Mouse (Mus musculus): ENCODE data around the gene Ppm1l. TPM values are rescaled to one million over a fixed set of nuclear protein-coding genes. Genes with fewer than 3 reads are reported as not detected.
"Not testable (repeated sequence)": the region's sequence is repeated elsewhere in the genome, so short reads cannot be mapped to it uniquely, and the experiment has no call there.

Ppm1l gene
- total RNA-seq, 2 experiments from 2014 or later, result 0.58 to 0.77 TPM

DNA sequence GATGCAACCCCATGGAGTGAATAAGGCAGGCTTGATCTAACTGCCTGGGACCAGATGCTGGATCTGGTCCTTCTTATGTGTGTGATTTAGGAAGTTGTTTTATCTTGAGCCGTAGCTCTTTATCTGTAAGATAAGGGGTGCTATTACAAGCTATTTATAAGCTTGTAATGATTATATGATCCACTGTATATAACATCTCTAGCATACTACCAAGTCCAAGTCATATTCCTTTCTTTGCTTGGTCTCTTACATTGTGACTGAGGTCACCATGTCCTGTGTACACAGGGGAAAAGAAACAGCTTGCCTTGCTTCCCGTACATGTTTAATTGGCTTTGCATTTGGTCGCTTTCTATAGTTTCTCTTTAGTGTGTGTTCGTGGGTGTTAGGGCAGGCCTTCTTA is 46.2 kb downstream of the Ppm1l start:
- no peak for ATAC-seq (ENCODE audit: poor library complexity, severe bottlenecking)

DNA sequence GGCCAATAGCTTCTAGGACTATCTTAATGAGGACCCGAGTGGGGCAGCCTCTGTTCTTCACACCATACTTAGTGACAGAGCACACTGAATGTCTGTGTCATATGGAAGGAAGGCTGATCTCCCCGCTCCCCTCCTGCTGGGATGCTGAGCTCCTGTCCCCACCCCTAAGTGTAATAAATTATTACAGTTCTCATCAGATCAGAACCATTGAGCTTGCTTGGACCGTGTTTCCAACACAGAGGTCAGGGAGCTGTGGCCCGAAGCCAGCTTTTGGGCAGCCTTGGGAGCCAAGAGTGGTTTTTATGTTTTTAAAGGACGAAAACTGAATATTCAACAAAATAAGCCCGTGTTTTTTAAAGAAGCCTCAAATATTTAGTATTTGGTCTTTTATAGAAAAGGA is 47.5 kb downstream of the Ppm1l start:
- ATAC-seq (ENCODE audit: poor library complexity, severe bottlenecking), result no peak

DNA sequence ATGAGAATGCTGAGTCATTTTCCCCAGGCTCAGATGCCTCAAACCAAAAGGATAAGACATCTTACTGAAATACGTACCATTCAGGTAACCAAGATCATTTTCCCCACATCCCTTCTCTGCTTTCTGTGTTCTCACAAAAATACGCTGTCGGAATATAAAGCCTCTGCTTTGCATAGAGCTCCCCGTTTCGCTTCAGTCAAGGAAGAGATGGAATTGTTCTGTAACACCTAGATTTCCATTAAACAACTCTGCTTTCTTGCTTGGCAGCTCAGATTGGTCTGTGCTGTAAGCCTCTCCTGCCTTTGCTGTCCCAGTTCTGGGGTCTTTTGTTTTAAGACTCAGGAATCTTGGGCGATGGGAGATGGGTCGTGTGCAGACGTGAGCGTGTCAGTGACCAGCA is 51.3 kb downstream of the Ppm1l start:
- no peak for ATAC-seq (ENCODE audit: poor library complexity, severe bottlenecking)

DNA sequence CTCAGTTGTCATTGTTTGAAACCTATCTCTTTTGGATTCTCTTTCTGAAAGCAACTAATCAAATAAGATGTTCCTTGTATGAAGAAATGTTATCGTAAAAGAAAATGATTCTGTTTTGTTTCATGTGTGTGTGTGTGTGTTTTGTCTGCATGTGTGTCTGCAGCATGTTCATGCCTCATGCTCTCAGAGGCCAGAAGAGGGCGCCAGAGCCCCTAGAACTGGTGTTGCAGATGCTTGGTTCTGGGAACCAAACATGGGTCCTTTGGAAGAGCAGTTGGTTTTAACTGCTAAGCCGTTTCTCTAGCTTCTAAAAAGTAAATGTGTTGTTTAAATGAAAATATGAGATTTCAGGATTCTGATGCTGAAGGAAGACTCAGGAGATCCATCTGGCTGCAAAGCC is 56.1 kb downstream of the Ppm1l start:
- ATAC-seq (ENCODE audit: poor library complexity, severe bottlenecking), result no peak

DNA sequence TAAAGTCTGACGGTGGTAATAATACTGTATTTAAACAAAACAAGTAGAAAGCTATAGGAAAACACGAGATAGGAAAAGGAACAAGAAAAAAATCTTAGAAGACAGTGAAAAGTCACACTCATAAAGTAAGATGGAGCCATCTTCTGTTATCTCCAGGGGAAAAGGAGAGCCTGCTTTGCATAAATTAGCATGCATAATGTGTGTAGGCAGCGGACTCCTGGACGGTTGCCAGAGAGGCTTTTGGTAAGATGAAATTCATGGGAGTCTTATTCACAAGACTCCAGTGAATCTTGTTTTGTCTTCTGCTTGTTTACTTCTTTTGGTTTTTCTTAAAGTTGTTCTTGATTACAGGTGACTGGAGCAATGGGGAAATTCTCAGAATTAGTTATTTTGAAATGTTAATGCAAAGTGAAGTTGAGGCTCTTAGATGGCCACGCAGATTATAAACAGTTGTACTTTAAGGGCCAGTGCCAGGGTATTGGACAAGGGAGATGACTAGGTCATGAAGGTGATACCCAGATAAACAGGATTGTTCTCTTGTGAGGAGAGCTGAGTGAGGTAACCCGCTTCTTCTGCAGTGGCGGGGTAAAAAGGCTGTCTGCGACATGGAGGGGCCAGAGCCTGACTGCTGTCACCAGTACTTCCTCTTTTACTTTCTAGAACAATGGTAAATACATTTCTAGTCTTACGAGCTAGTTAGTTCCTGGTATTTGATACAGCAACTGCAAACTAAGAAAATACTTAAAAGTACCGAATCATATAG is 57.1 kb downstream of the Ppm1l start:
- ATAC-seq (ENCODE audit: poor library complexity, severe bottlenecking), result peak; percentile 94

DNA sequence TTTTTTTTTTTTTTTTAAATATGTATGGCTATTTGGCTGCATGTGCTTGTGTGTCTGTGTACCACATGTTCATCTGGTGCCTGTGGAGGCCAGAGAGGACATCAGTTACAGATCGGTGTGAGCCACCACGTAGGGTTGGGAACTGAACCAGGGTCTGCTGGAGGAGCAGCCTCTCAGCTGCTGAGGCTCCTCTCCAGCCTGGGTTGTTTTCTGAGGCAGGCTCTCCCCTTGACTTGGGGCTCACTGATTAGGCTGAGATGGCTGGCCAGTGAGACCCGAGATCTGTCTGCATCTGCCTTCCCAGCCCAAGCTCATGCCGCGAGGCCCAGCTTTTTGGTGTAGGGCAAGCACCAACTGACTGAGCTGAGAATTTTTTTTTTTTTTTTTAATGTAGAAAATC is 57.9 kb downstream of the Ppm1l start:
- ATAC-seq (ENCODE audit: poor library complexity, severe bottlenecking), result no peak

DNA sequence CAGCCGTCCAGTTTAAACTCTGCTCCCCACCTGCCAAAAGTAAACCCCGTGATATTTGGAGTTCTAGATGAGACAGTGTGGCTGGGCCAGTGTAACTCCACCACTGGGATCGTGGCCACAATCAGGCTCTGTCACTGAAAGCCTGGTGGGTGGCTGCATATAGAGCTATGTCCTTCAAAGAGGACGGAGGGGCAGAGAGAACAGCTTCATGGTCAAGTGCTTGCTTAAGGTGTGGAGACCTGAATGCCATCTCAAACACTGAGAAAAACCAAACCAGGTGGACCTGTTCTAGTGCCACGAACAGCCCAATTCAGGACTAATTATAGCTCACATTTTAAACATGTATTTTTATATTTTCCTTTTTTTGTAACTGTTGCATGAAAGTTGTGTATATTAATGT is 58.3 kb downstream of the Ppm1l start:
- ATAC-seq (ENCODE audit: poor library complexity, severe bottlenecking), result no peak

DNA sequence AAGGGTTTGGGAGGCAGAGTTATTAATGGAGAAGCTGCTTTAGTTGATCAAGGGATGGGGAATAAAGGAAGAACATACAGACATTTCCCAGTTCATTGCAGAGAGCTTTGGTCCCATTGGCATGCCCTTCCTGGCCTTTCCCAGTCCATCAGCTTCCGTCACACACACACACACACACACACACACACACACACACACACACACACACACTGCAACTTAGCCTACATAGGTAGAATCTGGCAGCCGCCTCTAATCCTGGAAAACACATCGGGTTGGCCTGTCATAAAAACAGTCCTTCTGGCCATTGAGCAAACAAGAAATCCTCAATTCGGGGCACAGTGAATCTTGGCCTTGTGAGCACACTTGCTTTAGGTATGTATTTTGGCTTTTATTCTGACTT is 64.6 kb downstream of the Ppm1l start:
- no peak for ATAC-seq (ENCODE audit: poor library complexity, severe bottlenecking)

DNA sequence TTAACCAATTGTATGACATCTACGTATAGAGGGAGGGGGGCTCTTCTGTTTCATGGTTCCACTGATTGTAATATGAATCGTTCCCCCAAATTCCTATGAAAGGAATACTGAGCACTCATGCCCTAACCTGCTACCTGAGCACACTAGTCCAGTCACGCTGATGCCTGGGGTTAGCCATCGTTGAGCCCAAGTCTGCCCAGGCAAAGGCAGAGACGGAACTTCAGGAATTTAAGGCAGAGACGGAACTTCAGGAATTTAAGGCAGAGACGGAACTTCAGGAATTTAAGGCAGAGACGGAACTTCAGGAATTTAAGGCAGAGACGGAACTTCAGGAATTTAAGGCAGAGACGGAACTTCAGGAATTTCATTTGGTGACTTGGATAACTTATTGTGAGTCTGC is 75.2 kb downstream of the Ppm1l start:
- ATAC-seq (ENCODE audit: poor library complexity, severe bottlenecking), result not testable (repeated sequence)

DNA sequence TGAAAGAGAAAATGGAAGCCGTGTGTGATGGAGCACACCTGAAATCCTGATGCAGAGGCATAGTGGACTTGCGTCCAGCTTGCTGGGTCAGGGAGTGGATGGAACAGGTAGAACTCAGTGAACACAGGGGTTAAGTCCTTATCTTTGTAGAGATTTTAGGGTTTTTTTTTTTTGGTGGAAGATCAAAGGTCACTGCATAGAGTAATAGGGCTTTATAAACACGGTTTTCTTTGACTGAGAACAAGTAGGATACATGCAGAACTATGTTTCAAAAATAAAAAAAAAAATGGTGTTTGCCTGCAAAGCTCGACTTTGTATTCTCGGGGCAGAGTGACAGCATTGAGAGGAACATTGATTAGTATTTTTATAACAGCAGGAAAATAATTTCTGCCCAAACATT is 75.6 kb downstream of the Ppm1l start:
- no peak for ATAC-seq (ENCODE audit: poor library complexity, severe bottlenecking)

DNA sequence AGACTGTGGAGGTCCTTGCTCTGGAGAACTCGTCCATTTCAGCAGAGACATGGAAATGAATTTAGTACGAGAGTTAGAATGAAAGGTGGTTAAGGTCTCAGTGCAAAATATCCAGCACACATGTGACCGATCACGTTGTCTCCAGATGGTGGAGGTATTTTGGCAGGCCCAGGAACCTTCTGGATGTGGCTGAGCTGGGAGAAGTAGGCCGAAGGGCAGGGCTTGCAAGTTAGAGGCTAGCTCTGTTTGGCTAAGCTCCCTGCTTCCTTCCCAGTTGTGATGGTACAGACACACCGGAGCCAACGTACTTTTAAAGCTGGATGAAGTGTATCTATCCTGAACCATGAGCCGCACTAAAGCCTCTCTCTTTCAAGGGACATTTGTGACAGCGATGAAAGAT is 76.4 kb downstream of the Ppm1l start:
- ATAC-seq (ENCODE audit: poor library complexity, severe bottlenecking), result no peak

DNA sequence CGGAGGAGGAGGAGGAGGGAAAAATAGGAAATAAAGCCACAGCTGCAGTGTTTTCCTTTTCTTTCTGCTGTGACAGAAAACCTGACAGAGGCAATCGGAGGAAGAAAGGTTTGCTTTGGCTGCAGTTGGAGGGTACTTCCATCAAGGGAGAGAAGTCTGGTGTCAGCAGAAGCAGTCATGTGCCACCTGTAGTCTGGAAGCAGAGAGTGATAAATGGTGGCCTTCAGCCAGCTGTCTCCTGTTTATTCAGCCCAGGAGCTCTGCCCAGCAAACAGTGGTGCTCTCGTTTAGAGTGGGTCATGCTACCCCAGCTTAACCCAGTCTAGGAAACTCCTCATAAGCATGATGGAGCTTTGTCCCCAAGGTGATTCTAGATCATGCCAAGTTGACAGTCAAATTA is 77.3 kb downstream of the Ppm1l start:
- ATAC-seq (ENCODE audit: poor library complexity, severe bottlenecking), result no peak

DNA sequence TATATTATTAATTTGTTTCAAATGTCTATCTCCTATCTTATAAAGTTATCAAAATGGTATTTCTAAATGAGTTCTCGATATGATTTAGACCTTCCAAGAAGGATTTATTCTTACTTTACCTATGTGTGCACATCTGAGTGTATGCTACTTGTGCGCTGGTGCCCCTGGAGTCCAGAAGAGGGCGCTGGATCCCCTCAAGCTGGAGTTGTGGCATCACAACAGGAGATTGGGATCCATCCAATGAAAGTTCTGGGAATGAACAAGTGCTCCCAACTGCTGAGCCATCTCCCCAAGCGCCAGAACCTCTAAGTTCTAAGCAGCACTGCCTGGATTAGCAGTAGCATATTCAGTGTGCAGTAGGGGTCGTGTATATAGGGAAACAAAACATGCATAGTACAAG is 78.4 kb downstream of the Ppm1l start:
- no peak for ATAC-seq (ENCODE audit: poor library complexity, severe bottlenecking)

DNA sequence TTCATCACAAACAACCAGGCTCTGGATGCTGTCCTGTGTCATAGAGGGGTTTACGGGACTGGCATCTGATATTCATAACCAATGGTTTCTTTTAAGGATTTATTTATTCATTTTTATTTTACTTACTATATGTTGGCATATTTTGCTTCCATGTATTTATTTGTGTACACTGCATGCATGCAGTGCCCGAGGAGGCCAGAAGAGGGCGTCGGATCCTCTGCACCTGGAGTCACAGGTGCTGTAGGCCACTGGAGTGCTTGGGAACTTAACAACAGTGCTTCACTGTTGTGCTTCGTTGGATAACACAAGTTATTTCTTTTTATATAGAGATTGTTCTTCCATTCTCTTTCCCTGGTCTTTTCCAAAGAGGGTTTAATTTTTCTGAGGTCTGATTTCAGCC is 81.1 kb downstream of the Ppm1l start:
- ATAC-seq (ENCODE audit: poor library complexity, severe bottlenecking), result no peak

DNA sequence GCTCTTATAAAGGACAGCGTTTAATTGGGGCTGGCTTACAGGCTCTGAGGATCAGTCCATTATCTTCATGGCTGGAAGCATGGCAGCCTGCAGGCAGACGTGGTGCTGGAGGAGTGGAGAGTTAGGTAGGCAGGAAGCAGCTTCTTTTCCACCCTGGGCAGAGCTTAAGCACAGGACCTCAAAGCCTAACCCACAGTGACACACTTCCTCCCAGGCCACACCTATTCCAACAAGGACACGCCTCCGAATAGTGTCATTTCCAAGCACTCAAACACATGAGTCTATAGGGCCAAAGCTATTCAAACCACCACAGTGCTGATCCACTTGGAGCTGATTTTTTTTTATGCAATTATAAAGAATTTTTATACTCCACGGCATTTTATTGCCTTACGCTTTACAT is 82.7 kb downstream of the Ppm1l start:
- no peak for ATAC-seq (ENCODE audit: poor library complexity, severe bottlenecking)

DNA sequence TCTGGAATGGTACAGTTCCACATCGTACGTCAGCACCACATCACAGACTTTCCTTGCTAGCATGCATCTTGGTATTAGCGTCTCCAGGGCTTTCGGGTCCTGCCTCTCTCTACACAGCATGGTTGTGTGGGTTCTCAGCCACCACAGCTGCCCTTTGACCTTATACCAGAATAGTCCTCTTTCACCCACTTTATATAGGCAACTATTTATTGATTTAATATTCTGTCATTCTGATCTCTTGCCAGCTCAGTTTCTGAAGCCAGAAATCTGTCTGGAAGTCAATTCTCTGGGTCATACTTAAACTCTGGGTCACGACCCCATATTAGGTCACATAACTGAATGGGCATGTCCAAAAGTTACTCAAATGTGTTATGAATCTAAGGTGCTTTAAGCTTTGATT is 86.5 kb downstream of the Ppm1l start:
- no peak for ATAC-seq (ENCODE audit: poor library complexity, severe bottlenecking)

DNA sequence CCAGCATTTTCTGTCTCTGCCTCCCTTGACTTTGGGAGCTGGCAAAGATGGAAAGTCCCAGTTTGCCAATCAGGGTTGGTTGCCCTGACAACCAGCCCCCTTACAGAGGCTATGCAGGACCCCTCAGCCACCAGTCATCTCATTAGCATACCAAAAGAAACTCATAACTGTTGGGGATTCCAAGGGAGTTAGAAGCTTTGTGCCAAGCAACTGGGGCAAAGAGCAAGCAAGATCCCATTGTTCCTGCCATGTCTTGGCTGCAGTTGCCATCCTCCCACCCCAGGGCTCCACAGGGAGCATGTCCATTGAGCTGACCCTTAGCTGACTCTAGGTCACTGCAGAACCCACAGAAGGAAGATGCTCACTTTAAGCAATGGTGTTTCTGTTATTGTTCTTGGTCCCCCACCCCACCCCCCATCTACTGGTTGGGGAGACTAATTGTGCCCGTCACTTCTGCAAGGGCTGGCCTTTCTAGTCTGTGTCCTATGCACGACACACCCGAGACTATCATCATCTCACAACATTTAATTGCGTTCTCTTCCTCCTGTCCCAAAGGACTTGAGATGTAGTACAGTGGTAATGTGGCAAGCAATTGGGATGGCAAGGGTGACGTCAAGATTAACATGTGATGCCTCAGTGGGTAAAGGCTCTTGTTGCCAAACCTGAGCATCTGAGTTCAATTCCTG is 89.7 kb downstream of the Ppm1l start:
- no peak for ATAC-seq (ENCODE audit: poor library complexity, severe bottlenecking)

DNA sequence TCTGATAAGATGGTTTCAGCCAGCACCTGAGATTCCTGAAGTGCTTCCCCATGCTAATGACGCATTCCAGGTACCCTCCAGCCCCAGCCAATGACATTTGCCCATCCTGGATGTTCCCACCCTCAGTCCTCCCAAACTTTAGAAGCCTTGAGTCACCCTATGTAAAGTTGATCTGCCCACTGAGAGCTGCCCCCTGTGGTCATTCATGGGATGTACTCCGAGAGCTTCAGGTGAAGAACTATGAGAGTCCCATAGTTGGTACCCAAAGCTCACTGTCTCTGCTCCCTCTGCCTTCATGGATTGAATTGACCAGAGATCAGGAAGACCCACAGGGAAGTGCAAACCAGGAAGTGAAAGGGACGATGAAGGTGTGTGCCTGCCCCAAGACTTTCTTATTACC is 91.4 kb downstream of the Ppm1l start:
- no peak for ATAC-seq (ENCODE audit: poor library complexity, severe bottlenecking)

DNA sequence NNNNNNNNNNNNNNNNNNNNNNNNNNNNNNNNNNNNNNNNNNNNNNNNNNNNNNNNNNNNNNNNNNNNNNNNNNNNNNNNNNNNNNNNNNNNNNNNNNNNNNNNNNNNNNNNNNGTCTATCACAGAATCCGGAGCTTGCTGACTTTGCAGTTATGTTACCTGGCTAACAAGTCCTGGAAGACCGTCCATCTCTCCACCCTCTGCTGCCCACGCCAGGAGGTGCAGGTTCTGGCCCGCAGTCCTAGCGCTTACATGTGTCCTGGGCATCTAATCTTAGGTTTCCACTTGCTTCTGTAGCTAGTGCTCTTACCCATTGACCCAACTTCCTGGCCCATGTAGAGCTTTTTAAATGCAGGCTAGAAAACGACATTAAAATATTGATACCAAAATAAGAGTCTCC is 99.5 kb downstream of the Ppm1l start:
- no peak for ATAC-seq (ENCODE audit: poor library complexity, severe bottlenecking)

DNA sequence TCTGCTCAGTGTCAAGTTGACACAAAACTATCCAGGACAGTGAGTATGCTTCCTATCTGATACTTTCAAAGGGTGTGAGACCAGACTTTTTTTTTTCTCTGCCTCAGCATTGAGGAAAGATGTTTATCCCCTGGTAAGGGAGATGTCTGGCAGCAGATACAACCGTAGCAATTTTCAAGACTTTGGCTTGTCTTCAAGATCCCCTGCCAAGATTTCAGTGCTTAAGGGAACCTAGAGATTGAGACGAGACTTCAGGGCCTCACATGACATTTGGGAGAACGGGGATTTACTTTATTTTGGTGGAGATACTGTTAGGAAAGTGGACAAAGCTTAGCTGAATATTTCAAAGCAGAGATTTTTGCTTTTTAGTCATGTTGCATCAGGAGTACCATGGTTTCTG is 106.1 kb downstream of the Ppm1l start:
- ATAC-seq (ENCODE audit: poor library complexity, severe bottlenecking), result no peak

DNA sequence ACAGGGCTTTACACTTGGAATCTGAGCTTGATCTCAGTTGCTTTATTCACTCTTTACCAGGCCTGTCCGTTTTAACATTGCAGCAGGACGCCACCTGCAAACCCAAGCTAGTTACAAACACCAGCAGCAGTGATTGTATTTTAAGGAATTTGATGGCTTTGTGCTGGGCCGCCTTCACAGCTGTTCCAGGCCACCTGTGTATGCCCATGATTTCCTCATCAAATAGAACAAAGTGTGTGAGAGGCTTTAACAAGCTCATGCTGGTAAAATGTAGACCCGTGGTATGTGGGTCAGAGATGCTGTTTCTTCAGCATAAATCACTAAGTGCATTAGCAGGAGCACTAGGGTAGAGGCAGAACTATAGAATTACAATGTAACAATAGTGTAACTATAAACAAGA is 106.7 kb downstream of the Ppm1l start:
- ATAC-seq (ENCODE audit: poor library complexity, severe bottlenecking), result no peak

DNA sequence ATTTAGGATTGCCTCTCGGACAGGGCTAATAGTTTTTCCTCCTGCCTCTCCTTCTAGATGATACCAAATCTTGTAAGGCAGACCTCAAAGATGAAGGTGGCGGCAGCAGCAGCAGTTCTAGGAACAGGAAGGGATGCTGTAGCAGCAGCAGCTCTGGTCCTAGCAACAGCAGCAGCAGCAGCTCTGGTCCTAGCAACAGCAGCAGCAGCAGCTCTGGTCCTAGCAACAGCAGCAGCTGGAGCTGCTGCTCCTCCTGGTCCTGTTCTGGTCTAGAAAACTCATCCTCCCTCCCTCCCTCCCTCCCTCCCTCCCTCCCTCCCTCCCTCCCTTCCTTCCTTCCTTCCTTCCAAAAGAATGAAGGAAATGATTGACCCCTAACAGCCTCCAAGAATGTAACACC is 108.1 kb downstream of the Ppm1l start:
- ATAC-seq (ENCODE audit: poor library complexity, severe bottlenecking), result not testable (repeated sequence)

DNA sequence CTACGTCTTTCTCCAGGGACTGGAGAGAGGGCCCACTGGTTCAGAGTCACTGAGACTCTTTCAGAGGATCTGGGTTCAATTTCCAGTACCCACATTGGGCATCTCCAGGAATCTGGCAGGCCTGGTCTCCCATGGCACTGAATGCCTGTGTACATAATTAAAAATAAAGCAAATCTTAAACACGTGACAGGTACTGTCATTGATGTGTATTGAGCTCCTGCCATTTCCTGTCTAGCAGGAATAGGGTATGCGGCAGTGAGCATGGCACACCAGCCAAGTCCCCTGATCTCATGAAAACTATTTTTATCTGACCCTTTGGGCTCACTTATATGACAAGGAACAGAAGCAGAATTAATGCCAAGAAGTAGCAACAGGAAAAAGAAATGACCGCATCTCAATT is 110.6 kb downstream of the Ppm1l start:
- ATAC-seq (ENCODE audit: poor library complexity, severe bottlenecking), result no peak

Measured in megakaryocyte, adult 5-6 weeks (primary cell).